Mouse (Mus musculus) spleen, adult 18-20 months (tissue): ENCODE results near the gene Smarca1.

Experiments
- DNase-seq, 2 experiments: peaks; one replicate each; pipeline ENCODE4 v3.0.0; 2022; ENCODE audit warnings: mixed read lengths in 2 of 2

The Smarca1 gene

GRCm38 (mm10) chrX:47760212-47760611, 132.6 kb downstream of the Smarca1 start:
- no peak for DNase-seq
